Mouse (Mus musculus) CH12.LX (cell line): Measurements from ENCODE around the gene Rab8a.

Source experiments
- CHD2 ChIP-seq: IDR thresholded peaks from 2 replicates; pipeline ENCODE4 v1.6.1; 2011; ENCODE audit warnings: low read length, improper control_type of control experiment
- CTCF ChIP-seq, 2 experiments: IDR thresholded peaks in 1 of 2; conservative IDR thresholded peaks in 1 of 2; 2 replicates each; pipeline ENCODE4 v1.5.1; 2011 to 2012; ENCODE audit warnings: low read depth in 2 of 2, low read length in 2 of 2, improper control_type of control experiment in 1 of 2, inconsistent platforms in 1 of 2, mild to moderate bottlenecking in 1 of 2, moderate library complexity in 1 of 2
- E2F4 ChIP-seq: IDR thresholded peaks from 2 replicates; pipeline ENCODE4 v1.6.1; 2011; ENCODE audit warnings: low read depth, low read length, improper control_type of control experiment; ENCODE audit not compliant: insufficient replicate concordance
- EP300 ChIP-seq: IDR thresholded peaks from 2 replicates; pipeline ENCODE4 v1.6.1; 2011; ENCODE audit warnings: low read length, improper control_type of control experiment
- GABPA ChIP-seq: IDR thresholded peaks from 2 replicates; pipeline ENCODE4 v1.6.1; 2012; ENCODE audit warnings: low read depth, low read length, improper control_type of control experiment, inconsistent platforms; ENCODE audit not compliant: insufficient replicate concordance
- MXI1 ChIP-seq: IDR thresholded peaks from 2 replicates; pipeline ENCODE4 v1.6.1; 2011; ENCODE audit warnings: mild to moderate bottlenecking, low read depth, low read length, improper control_type of control experiment
- SIN3A ChIP-seq: IDR thresholded peaks from 2 replicates; pipeline ENCODE4 v1.6.1; 2012; ENCODE audit warnings: low read length, improper control_type of control experiment, inconsistent platforms
- ZKSCAN1 ChIP-seq: IDR thresholded peaks from 2 replicates; pipeline ENCODE4 v1.6.1; 2012; ENCODE audit warnings: low read depth, inconsistent platforms, low read length, improper control_type of control experiment, borderline replicate concordance

DNA sequence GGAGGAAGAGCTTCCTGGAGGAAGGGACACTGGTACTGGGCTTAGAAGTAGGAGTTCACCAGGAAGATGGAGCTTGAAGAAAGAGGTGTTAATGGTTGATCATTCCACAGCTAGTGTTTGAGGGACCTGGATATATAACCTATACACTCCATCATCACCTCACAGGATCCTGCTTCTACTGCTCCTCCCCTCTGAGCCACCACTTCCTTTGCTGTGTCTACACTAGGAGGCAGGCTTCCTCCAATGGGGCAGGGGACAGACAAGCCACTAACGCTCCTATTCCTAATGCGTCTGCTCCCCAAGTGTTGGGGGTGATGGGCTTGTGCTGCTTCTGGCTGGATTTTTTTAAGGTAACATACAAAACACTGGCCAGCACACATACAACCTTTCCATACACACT, 49.7 kb downstream of the Rab8a start:
- no peak for TF ChIP-seq EP300
- no peak for TF ChIP-seq GABPA
- no peak for TF ChIP-seq SIN3A
- no peak for TF ChIP-seq CHD2
- no peak for TF ChIP-seq CTCF (conservative IDR thresholded peaks at IDR 0.05 in 1 of 2, IDR thresholded peaks at IDR 0.05 in 1 of 2; ENCODE audit: low read depth in 2 of 2, low read length in 2 of 2)
- no peak for TF ChIP-seq MXI1
- no peak for TF ChIP-seq E2F4
- no peak for TF ChIP-seq ZKSCAN1
